Mouse (Mus musculus): Measurements from ENCODE around the gene Gm20696.

DNA sequence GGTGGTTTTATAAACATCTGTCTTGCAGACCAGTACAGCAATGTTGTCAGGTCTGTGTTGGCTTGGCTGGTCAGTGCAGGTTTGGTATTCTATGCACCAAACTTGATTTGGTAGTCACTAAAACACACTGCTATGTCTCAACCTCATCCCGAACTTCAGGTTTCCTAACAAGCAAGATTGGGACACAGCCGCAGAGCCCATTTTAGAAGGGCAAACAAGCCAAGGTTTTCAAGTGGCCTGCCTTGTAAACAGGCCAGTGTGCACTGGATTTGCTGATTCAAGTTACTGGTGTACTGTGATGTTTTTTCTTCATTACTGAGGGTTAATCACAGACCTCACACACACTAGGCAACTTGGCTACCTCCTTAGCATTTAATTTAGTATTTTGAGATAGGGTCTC is 10.5 kb downstream of the Gm20696 start:
- TF ChIP-seq POLR2A (IDR thresholded peaks at IDR 0.05; ENCODE audit: extremely low read depth, insufficient read depth, low read length) (no peak), CTCF (IDR thresholded peaks at IDR 0.05; ENCODE audit: extremely low read depth, insufficient read depth, low read length) (no peak)
